Mouse (Mus musculus) embryo, embryonic 11 days (tissue): Measurements from ENCODE around the gene Tnpo3.
A peak's percentile ranks its signal among the peaks of the same experiment; 100 is the strongest.

Experiments used
- DNase-seq: peaks from one replicate; pipeline ENCODE4 v3.0.0-alpha.2; 2015

The Tnpo3 gene

DNA sequence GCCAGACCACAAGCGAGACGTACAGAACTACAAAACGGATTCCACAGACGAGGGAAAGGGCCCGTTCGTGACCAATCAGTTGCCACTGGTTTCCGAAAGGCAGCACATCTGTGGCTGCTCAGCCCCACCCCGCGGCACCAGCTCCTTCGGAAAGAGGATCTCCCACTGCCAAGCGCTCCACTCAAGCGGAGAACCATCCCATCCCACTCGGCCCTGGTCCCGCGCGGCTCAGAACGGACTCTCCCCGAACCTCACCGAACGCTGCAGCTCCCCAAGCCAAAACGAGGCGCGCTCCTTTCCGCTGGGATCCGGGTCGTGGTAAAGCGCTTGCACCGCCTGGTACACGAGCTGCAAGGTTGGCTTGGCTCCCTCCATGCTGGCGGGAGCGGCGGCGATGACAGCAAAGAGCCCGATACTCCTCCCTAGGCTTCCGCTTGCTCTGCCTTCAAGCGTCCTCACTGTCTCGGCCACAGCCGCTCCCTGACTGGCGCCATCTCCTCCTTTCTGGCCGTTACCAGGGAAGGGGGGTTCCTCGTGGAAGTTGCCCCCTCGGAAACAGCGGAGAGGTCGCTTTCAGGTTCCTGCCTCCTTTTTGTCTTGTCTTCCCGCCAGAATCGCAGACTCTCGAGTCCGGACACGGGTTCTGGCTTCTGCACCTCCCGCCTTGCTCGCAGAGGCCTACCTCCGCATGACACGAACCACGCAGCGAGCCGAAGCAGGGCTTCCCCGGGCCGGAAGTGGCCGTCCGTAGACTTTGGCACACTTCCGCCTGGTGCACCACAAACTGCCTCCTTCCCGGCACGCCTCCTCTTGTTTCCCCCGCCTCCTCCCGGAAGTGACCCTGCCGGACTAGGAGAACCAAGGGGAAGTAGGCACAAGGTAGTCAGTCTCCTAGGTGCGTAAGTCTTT is at the start of gene Tnpo3:
Tnpo3 (minus strand) TSS at position 777 of the 909 bp plus-strand sequence.
- DNase-seq = peak; percentile 95

DNA sequence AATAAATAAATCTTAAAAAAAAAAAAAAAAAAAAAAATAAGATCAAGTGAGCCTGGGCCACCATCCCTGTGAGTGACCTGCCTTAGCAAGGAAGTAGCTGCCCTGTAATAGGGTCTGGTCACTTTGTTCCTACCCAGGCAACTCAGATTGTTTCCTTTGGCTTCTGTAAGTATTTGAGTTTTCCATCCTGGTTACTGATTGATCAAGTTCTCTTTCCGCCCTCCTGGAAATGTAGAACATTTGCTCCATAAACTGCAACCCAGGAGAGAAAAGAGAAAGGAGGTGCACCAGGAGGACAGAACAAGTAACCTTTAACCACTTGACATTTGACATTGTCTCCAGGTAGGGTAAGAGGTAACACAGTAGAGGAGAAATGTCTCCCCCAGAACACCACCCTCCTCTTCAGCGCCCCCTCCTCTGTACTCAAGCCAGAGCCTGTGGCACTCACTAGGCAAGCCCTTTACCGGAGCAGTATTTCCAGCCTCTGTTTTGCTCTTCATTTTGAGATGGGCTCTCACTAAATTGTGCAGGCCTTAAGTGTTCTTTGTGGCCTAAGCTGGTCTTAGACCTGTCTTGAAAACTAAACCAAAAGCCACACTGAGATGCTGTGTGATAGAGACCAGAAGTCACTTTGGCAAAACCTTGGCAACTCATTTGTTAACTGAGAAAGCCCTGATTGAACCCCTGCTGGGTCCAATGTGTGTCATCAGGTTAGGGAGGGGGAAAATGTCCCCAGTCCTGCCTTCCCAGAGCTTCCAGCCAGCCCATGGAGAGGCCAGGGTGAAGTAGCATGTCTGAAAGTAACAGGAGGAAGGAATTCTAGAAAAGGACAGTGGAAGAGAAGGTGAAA is 49.2 kb upstream of the Tnpo3 start:
- no peak for DNase-seq

DNA sequence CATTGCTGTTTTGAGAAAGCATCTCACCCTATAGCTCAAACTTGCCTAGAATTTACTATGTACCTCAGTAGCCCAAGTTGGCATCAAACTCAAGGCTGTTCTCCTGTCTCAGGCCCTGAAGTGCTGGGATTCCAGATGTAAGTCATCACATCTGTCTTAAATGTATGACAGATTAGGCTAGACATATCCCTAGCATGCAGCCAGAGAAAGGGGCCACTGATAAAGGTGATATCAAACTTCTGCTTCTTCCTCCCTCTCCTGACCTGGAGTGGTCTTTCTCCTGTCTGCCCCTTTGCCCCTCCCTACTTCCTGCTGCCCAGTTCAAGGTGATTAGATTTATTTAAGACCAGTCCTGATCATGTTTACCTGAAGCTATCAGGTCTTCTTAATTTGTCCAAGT is 43.6 kb upstream of the Tnpo3 start:
- no peak for DNase-seq

DNA sequence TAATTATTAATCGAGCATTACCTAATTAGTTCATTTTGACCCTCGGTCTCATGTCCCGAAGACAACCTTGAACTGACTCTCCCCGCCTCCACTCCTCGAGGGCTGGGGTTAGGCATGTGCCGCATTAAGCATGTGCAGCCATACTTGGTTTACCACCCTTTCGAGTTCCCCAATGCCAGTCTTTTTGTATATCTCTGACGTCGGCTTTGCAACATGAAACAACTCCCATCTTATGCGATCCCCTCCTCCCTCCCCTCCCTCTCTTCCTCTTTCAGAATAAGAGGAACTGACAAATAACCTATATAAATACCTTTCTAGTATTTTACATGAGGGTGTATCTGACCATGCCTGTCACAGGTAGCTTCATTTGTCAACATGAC is 40.5 kb upstream of the Tnpo3 start:
- DNase-seq = no peak

DNA sequence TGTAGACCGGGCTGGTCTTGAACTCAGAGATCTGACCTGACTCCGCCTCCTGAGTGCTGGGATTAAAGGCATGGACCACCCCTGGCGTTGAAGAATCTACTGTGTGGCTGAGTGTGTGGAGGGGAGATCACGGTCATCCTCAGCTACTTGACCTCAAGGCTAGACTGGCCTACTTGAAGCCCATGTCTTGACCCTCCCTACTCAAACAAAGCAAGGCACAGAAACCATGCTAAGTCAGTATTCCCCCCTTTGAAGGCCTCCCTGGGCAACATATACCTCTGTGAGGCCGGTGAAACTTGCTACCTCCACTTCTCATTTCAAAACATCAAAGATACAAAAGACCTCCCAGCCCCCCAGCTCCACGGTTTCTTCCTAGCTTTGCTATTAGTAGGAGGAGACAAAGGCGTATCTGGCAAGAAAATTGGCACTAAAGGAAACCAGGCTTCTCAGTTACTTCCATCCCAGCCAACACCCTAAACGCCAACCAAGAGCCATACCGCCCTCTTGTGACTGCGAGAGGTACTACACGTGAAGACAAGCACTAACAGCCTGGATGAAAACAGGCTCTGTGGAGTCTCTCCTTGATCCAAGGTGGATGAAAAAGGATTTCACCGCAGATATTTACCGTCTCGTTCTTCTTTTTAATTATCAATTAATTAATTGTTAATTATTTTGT is 39.9 kb upstream of the Tnpo3 start:
- DNase-seq = peak; percentile 85

DNA sequence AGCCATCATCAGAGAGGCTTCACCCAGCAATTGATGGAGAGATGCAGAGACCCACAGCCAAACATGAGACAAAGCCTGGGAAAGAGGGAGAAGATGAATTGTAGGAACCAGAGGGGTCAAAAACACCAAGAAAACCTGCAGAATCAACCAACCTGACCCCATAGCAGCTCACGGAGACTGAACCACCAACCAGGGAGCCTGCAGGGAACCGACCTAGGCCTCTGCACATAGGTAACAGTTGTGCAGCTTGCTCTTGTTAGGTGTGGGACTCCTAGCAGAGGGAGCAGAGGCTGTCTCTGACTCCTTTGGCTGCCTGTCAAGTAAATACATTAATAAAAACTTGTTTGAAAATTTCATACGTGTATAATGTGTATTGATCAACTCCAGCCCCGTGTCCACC is 32.1 kb upstream of the Tnpo3 start:
- DNase-seq = no peak

DNA sequence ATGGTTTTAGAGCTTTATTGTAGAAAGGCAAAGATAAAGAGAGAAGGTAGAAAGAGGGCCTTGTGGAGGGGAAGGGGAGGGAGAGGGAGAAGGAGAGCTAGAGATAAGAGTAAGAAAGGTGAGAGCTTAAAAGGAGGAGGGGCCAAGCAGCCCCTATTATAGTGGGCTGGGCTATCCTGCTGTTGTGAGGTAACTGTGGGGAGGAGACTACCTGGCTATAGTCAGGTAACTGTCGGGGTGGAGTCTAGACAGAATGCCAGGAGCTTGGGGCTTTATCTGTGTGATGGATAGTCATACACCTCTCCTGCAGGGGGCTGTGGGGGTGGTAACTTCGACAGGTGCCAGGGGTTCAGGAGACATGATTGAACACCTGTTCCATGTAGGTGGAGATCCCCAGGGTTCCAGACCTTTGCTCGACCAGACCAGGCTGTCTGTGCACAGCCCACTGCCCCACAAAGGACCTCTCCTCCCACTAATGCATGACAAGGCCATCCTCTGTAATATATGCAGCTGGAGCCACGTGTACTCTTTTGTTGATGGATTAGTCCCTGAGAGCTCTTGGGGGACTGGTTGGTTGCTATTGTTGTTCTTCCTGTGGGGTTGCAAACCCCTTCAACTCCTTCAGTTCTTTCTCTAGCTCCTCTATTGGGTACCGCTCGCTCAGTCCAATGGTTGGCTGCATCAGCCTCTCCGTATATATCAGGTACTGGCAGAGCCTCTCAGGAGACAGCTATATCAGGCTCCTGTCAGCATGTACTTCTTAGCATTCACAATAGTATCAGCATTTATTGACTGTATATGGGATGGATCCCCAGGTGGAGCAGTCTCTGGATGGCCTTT is 30.1 kb upstream of the Tnpo3 start:
- DNase-seq = no peak

DNA sequence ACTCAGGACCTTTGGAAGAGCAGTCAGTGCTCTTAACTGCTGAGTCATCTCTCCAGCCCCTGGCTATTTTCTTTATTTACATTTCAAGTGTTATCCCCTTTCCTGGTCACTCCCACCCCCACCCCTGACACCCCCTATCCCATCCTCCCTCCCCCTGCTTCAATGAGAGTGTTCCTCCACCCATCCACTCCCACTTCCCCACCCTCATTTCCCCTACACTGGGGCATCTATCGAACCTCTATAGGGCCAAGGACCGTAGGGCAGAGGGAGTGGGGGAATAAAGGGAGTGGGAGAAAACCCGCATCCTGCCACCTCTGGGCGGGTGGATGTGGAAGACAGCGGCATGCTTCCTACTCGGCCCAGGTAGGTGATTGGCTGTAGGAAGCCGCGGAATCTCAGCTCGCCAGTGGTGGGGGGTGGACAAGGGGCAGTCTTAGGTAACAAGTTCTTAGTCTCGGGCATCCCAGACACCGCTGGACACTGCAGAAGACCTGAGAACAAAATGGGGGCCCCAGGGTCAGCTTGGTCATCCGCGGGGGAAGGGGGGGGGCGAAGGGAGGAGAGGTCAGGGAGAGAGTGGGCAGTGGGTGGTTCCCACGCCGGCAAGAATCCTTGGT is 29.3 kb upstream of the Tnpo3 start:
- DNase-seq = no peak

DNA sequence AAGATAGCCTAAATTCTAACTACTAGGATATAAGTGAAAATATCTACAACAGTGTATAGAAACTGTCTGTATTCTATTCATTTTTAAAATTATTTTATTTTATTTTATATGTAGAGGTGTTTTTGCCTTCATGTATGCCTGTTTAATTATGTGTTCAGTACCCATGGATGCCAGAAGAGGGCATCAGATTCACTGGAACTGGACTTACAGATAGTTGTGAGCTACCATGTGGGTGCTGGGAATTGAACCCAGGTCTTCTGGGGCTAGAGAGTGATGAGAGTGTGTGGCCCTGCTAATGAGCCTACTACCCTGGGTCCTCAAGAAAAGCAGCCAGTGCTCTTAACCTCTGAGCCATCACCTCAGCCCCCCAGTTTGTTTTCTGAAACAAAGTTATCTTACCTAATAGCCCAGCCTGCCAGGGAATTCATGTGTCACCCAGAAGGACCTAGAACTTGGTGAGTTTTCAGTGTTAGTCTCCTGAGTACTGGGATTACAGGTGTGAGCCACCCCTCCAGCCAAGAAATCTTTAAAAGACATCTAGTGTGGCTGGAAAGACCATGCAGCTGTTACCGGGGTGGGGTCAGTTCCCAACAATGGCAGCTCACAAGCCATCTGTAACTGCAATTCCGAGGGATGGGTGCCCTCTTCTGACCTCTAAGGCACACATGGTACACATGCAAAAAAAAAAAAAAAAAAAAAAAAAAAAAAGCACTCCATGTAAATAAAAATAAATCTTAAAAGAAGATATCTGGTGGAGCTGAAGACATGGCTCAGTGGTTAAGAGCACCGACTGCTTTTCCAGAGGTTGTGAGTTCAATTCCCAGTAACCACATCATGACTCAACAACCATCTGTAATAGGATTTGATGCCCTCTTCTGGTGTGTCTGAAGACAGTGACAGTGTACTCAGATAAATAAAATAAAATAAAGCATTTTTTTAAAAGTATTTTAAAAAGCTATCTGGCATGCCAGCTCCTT is 28.0 kb upstream of the Tnpo3 start:
- DNase-seq = no peak

DNA sequence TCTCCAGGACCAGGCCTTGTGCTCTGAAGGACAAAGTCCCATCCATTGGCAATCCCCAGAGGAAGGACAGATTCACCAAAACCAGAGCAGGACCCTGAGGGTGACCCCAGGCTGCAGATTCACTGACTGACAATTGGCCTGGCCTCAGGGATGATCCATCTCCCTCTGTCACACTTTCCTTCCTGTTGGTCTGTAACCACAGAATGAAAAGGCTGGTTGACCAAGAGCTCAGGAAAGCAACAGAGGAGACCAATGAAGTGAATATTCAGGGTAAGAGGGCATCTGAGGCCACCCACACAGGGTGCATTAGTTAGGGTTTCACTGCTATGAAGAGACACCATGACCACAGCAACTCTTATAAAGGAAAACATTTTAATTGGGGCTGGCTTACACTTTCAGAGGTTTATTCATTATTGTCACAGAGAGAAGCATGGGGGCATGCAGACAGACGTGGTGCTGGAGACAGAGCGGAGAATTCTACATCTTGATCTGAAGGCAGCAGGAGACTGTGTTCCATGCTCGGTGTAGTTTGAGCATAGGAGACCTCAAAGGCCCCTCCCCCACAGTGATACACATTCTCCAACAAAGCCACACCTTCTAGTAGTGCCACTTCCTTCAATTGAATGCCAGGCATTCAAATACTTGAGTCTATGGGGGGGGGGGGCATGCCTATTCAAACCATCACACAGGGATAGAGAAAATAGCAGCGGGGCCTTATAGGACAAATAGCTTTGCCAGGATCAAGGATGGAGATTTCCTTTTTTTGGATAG is 26.8 kb upstream of the Tnpo3 start:
- no peak for DNase-seq

DNA sequence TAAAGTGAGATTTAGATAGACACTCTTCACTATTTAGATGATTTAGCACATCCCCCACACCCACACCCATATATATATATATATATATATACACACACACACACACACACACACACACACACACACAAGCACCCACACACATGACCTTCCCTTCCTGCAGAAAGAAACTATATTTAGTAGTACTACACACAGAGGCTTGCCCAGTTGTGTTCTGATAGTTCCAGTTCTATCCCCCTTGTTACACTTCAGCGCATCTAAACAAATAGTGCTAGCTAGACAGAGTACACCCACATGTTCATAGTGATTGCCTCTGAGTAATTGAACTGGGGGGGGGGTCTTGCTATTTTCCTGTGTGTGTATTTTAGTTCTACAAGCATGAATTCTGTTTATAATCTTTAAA is 24.9 kb upstream of the Tnpo3 start:
- no peak for DNase-seq

DNA sequence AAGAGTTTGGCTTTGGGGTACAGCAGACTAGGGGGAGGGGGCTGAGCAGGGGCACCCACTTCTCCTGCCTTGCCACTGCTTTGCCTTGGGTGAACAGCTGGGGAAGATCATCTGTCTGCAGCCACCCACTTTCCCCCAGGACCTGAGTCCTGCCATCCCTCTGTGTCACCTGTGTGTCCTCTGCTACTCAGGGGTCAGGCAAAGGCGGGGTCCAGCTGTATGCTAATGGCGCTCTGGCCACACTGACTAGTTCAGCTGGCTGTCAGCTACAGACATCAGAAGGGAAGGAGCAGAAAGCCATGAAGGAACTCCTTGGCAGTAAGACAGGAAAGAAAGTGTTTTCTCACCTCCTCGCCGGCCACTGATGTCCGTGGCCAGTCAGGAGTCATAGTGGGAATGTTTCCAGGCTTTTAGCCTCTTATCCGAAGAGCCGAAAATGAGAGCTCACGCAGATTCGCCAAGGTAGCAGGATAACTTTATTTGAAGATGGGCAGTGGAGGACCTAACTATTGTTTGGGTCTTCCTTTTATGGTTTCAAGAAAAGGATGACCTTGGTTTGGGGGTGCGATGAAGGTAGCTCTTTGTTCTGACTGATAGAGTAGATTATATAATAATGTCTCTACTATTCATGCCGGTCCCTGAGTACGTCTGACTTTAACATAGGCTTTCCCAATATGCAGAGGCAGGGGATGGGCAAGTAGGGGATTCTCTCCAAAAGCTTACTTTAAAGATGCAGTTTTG is 23.0 kb upstream of the Tnpo3 start:
- peak; percentile 23 for DNase-seq

DNA sequence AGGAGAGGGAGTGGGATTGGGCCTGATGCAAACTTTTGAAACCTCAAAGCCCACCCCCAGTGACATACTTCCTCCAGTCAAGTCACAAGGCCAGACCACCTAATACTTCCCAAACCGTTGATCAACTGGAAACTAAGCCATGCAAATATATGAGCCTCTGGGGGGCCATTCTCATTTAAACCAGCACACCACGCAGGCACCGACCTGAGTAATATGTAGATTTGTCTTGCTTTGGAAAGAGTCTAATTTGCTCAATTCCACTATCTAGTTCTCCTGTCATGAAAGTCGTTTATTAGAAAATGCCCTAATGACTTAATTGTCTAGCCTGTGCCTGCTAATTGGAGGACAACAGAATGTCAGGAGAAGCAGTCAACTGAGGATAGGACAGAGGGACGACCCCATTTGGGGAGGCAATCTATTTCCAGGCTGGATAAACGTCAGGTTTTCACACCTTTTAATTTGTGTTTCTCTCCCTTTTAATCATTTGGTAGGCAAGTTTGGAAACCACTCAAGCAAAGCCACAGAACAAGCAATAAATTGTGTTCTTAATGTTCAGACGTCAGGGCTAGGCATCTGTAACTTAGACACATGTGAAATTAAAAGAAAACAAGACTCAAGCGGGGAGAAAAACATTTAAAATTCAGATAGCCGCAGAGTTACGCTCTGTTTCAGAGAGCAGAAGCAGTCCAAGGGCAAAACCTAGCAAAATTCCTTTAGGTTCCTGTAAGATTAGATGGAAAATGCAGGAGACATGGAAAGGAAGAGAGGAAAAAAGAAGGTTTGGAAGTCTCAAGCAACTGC is 22.3 kb upstream of the Tnpo3 start:
- no peak for DNase-seq

DNA sequence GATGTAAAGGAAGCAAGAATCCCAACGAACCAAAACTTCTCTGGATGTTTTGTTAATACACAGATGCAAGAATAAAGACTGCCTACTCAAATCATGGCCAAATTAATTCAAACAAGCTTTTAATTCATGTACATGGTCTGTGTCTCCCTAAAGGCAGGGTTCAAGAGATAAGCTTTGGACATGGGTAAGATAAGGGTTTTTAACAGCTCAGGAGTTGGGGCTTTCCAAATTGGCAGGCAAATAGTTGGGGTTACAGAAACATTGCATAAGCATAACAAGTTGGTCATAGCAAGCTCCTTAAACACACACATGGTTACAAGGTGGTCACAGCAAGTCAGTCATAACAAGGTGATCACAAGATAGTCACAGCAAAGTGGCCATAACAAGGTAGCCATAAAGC is 20.5 kb upstream of the Tnpo3 start:
- DNase-seq = no peak

DNA sequence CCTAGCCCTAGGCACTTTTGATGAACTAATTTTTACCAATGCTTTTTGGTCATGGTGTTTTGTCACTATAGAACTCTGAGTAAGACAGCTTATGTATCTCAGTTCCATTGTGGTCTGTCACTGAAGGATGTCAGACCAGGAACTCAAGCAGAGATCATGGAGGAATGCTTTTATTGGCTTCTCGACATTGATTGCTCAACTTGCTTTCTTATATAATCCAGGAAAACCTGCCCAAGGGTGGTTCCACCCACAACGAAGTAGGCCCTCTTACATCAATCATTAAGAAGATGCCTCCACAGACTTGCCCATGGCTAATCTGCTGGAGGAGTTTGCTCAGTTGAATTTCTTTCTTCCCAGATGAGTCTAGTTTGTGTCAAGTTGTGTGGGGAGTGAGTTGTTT is 18.1 kb upstream of the Tnpo3 start:
- no peak for DNase-seq

DNA sequence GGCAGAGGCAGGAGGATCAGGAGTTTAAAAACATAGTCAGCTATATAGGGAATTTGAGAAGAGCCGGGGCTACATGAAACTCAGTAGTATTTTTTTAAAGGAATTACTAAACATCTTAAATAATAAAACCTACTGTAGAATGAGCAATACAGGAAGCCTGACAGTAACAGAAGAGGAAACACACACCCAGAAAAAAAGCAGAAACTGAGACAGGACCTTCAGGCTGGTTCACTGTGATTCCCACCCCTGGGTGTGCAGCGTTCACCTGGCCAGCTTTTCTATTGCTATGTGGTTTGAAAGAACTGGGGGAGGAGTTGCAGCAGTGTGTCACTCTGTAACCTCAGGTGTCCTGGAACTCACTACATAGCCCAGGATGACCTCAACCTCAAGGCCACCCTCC is 14.2 kb upstream of the Tnpo3 start:
- DNase-seq = no peak

DNA sequence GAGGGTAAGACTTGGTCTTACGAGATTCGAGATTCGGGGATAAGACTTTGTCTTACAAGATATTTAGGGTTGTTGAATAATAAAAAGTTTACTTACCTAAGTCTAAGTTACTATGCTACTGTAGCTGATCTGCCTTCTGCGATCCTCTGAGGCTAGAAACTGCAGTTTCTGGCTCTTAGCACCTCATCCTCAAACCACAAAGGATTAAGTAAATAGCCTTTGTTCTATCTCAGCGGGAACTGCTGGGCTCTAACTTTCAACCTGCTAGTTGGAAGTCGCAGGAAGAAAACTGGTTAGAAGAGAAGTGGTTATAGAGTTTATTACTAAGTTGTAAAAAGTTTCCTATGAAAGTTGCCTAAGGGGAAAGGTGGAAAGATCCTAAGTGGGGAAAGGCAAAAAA is 12.6 kb upstream of the Tnpo3 start:
- DNase-seq = no peak

DNA sequence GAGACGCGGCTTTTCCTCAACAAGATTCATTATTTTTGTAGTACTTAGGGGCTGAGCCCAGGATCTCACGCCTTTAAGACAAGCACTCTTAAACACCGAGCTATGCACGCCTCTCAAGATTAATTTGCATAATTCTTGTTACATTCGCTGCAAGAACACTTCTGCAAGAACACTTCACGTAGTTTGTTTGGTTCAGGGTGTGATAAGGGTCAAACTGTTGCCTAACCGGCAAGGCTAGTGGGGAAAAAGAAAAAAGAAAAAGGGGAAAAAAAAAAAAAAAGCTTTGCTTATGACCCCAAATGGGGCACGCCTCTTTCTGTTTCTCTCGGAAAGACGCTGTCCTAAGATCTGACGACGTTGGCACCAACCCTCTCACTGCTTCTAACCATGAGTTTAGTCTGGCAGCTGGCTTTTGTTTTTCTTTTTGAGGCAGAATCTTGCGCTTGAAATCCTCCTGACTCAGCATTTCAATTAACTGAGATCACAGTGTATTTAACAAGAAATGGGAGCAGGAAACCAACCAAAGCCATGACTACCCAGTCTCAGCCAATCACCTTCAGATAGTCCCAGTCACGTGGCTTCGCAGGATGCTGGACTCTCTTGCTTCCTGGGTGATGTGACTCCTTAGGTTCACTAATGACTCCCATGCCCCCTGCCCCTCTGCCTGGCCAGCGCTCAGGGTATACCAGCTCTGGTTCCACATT is 11.3 kb upstream of the Tnpo3 start:
- no peak for DNase-seq
